Mouse (Mus musculus) embryonic fibroblast, embryonic 13.5 days (primary cell): Measurements from ENCODE around the gene Ubap1. TPM values are rescaled to one million over a fixed set of nuclear protein-coding genes. Genes with fewer than 3 reads are reported as not detected.

Source experiments
- H3K27ac ChIP-seq: 2 replicates; pipeline ENCODE4 v1.5.1; 2012; ENCODE audit warnings: low read length, control low read depth, inconsistent platforms; ENCODE audit not compliant: insufficient read depth
- H3K4me1 ChIP-seq: 2 replicates; pipeline ENCODE4 v1.6.1; 2011; ENCODE audit warnings: low read length; ENCODE audit not compliant: control insufficient read depth, insufficient read depth
- H3K4me3 ChIP-seq: 2 replicates; pipeline ENCODE4 v1.5.1; 2011; ENCODE audit warnings: mild to moderate bottlenecking, control low read depth, low read length; ENCODE audit not compliant: insufficient read depth
- CTCF ChIP-seq: IDR thresholded peaks from 2 replicates; pipeline ENCODE4 v1.5.1; 2011; ENCODE audit warnings: mild to moderate bottlenecking, control low read depth, low read length, moderate library complexity, borderline replicate concordance; ENCODE audit not compliant: insufficient read depth
- POLR2A ChIP-seq: IDR thresholded peaks from 2 replicates; pipeline ENCODE4 v1.6.1; 2011; ENCODE audit warnings: low read depth, mild to moderate bottlenecking, control low read depth, low read length, moderate library complexity
- polyA plus RNA-seq: library from polyadenylated mRNA; stranded (reverse); fragments of >200 nt; gene quantifications from 2 replicates; pipeline ENCODE4 v1.2.4, GENCODE M21; 2011; ENCODE audit warnings: low read depth; ENCODE audit not compliant: missing spikeins, insufficient read length

The Ubap1 gene
- polyA plus RNA-seq, 1 experiment = 60.1 TPM

GRCm38 (mm10) chr4:41387755-41388469 lies 39.1 kb downstream of the Ubap1 start:
- TF ChIP-seq POLR2A (no peak), CTCF (no peak)
- no peaks in the 10 kb centered on the region for H3K4me1 ChIP-seq
- H3K27ac ChIP-seq = no peak overlapping the region
- H3K4me3 ChIP-seq = no peak overlapping the region

- Histone ChIP-seq H3K4me1 (no peaks in the 10 kb centered on the region), H3K4me3 (no peak overlapping the region), H3K27ac (no peak overlapping the region)
- TF ChIP-seq CTCF (no peak), POLR2A (no peak)
Measured at GRCm38 (mm10) chr4:41388616-41389015, 39.8 kb downstream of the Ubap1 start.

GRCm38 (mm10) chr4:41389240-41389639 lies 40.4 kb downstream of the Ubap1 start:
- no peak for TF ChIP-seq CTCF
- no peak for TF ChIP-seq POLR2A
- Histone ChIP-seq H3K27ac (no peak overlapping the region), H3K4me1 (no peaks in the 10 kb centered on the region), H3K4me3 (no peak overlapping the region)

- Histone ChIP-seq H3K4me1 (no peaks in the 10 kb centered on the region), H3K27ac (no peak overlapping the region), H3K4me3 (no peak overlapping the region)
- TF ChIP-seq CTCF (peak; percentile 77), POLR2A (no peak)
Measured at GRCm38 (mm10) chr4:41390122-41390521, 41.3 kb downstream of the Ubap1 start.

GRCm38 (mm10) chr4:41391015-41391414 lies 42.2 kb downstream of the Ubap1 start:
- no peak overlapping the region for H3K27ac ChIP-seq

GRCm38 (mm10) chr4:41394651-41395050 lies 45.9 kb downstream of the Ubap1 start:
- Histone ChIP-seq H3K4me3 (no peak overlapping the region), H3K27ac (no peak overlapping the region), H3K4me1 (no peaks in the 10 kb centered on the region)
- TF ChIP-seq POLR2A (no peak), CTCF (no peak)

More at GRCm38 (mm10) chr4:41391015-41391414, 42.2 kb downstream of the Ubap1 start:
- no peaks in the 10 kb centered on the region for H3K4me1 ChIP-seq
- TF ChIP-seq POLR2A (no peak), CTCF (no peak)
- no peak overlapping the region for H3K4me3 ChIP-seq

GRCm38 (mm10) chr4:41398353-41398752 lies 49.6 kb downstream of the Ubap1 start:
- TF ChIP-seq POLR2A (no peak), CTCF (no peak)
- Histone ChIP-seq H3K4me1 (no peaks in the 10 kb centered on the region), H3K4me3 (no peak overlapping the region), H3K27ac (no peak overlapping the region)

GRCm38 (mm10) chr4:41399904-41400303 lies 51.1 kb downstream of the Ubap1 start:
- H3K27ac ChIP-seq = no peak overlapping the region
- H3K4me1 ChIP-seq = no peaks in the 10 kb centered on the region
- TF ChIP-seq POLR2A (no peak), CTCF (no peak)
- H3K4me3 ChIP-seq = no peak overlapping the region

- Histone ChIP-seq H3K4me3 (no peak overlapping the region), H3K4me1 (no peaks in the 10 kb centered on the region), H3K27ac (no peak overlapping the region)
- TF ChIP-seq POLR2A (no peak), CTCF (no peak)
Measured at GRCm38 (mm10) chr4:41401167-41401566, 52.4 kb downstream of the Ubap1 start.

- Histone ChIP-seq H3K4me3 (no peak overlapping the region), H3K4me1 (no peaks in the 10 kb centered on the region), H3K27ac (no peak overlapping the region)
- no peak for TF ChIP-seq POLR2A
Measured at GRCm38 (mm10) chr4:41401573-41401972, 52.8 kb downstream of the Ubap1 start.
